Mouse (Mus musculus): ENCODE data around the gene Olfr71. TPM values are rescaled to one million over a fixed set of nuclear protein-coding genes. Genes with fewer than 3 reads are reported as not detected.

The Olfr71 gene
- total and polyA plus RNA-seq, 2 experiments: not detected

DNA sequence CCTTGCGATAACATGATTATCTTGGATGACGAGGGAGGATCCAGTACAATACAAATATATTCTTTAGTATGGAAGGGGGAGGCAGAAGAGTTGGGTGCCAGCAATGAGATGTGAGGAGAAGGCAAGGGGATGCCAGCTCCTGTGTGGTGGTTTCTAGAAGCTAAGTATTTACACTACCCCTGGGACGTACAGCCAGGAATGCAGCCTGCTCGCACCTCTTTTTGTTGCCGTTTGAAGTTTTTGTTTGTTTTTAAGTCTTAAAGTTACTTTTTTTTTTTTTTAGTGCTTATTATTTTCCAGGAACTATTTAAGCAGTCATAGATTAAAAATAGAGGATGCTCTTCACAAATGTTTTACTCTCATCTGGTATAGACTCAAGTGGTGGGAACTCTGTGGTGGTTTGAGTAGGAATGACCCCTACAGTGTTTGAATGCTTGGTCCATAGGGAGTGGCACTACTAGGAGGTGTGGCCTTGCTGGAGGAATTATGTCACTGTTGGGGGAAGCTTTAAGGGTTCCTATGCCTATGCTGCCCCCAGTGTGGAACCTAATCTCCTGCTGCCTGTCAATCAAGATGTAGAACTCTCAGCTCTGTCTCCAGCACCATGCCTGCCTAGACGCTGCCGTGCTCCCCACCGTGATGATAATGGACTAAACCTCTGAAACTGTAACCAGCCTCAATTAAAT is 29.1 kb upstream of the Olfr71 start:
- no peak overlapping the region for H3K4me3 ChIP-seq (ENCODE audit: insufficient read depth, low read depth, low read length)
- no peaks in the 10 kb centered on the region for H3K4me1 ChIP-seq (ENCODE audit: control insufficient read depth, insufficient read depth, low read length)
- no peak overlapping the region for H3K9ac ChIP-seq (ENCODE audit: low read depth, low read length)
- no peaks in the 10 kb centered on the region for H3K27me3 ChIP-seq (ENCODE audit: control insufficient read depth, insufficient read depth, low read length)
- WGBS: 64% methylated on average over 8 of the region's 8 CpGs
- TF ChIP-seq CTCF (IDR thresholded peaks at IDR 0.05; ENCODE audit: low read depth, low read length) (no peak), POLR2A (IDR thresholded peaks at IDR 0.05; ENCODE audit: extremely low read depth, insufficient read depth, low read length) (no peak)
- H3K27ac ChIP-seq (replicated peaks; ENCODE audit: insufficient read depth, low read depth, low read length): no peak overlapping the region
- no peak for DNase-seq (ENCODE audit: extremely low read depth, low read depth, low spot score)
- H3K79me2 ChIP-seq (ENCODE audit: control insufficient read depth, insufficient read depth, low read length): no peaks in the 10 kb centered on the region
- no peaks in the 10 kb centered on the region for H3K36me3 ChIP-seq (ENCODE audit: control insufficient read depth, insufficient read depth, low read length)

DNA sequence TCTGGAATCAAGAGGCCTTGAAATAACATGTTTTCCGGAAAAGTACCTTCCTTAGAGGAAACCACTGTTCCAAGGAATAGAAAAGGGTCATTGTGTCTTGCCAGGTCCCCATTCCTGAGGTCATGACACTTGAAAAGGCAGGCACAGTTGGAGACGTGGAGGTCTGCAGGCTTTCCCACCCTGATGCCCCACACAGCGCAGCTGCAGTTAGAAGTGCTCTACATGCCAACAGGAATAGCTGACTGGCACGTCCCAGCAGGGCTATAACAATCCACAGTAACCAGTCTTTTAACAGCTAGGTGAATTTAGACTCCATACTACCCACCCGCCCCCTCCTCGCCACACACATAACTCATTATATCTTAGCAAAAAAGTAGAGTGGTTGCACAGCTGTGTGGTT is 27.1 kb upstream of the Olfr71 start:
- Histone ChIP-seq H3K27ac (replicated peaks; ENCODE audit: insufficient read depth, low read depth, low read length) (no peak overlapping the region), H3K27me3 (ENCODE audit: control insufficient read depth, insufficient read depth, low read length) (no peaks in the 10 kb centered on the region), H3K36me3 (ENCODE audit: control insufficient read depth, insufficient read depth, low read length) (no peaks in the 10 kb centered on the region), H3K9ac (ENCODE audit: low read depth, low read length) (no peak overlapping the region), H3K4me3 (ENCODE audit: insufficient read depth, low read depth, low read length) (no peak overlapping the region), H3K4me1 (ENCODE audit: control insufficient read depth, insufficient read depth, low read length) (no peaks in the 10 kb centered on the region), H3K79me2 (ENCODE audit: control insufficient read depth, insufficient read depth, low read length) (no peaks in the 10 kb centered on the region)
- no peak for TF ChIP-seq POLR2A (IDR thresholded peaks at IDR 0.05; ENCODE audit: extremely low read depth, insufficient read depth, low read length)
- TF ChIP-seq CTCF (IDR thresholded peaks at IDR 0.05; ENCODE audit: low read depth, low read length): no peak
- no peak for DNase-seq (ENCODE audit: extremely low read depth, low read depth, low spot score)
- 79% methylated on average over 6 of the region's 6 CpGs for WGBS

DNA sequence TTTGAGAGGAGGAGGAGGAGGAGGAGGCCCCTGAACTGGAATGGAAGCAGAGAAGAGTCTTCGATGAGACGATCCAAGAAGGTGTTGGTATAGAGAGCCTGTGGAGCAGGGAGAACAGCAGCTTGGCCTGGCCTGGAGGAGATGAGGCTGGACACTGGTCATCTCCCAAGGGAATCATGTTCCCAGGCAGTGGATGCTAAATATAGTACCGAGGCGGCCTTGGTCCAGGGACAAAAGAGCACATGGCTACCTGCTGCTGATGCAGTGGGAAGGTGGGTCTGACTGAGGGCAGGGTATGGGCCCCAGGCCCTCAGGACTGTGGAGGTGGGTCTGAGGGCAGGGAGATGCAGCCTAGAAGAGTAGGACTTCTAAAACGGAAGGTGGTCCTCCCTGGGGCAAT is 23.1 kb upstream of the Olfr71 start:
- no peak for DNase-seq (ENCODE audit: extremely low read depth, low read depth, low spot score)
- Histone ChIP-seq H3K27ac (replicated peaks; ENCODE audit: insufficient read depth, low read depth, low read length) (no peak overlapping the region), H3K36me3 (ENCODE audit: control insufficient read depth, insufficient read depth, low read length) (no peaks in the 10 kb centered on the region), H3K27me3 (ENCODE audit: control insufficient read depth, insufficient read depth, low read length) (no peaks in the 10 kb centered on the region), H3K4me3 (ENCODE audit: insufficient read depth, low read depth, low read length) (no peak overlapping the region), H3K9ac (ENCODE audit: low read depth, low read length) (no peak overlapping the region), H3K4me1 (ENCODE audit: control insufficient read depth, insufficient read depth, low read length) (no peaks in the 10 kb centered on the region), H3K79me2 (ENCODE audit: control insufficient read depth, insufficient read depth, low read length) (no peaks in the 10 kb centered on the region)
- 77% methylated on average over 5 of the region's 5 CpGs for WGBS
- TF ChIP-seq CTCF (IDR thresholded peaks at IDR 0.05; ENCODE audit: low read depth, low read length) (no peak), POLR2A (IDR thresholded peaks at IDR 0.05; ENCODE audit: extremely low read depth, insufficient read depth, low read length) (no peak)

DNA sequence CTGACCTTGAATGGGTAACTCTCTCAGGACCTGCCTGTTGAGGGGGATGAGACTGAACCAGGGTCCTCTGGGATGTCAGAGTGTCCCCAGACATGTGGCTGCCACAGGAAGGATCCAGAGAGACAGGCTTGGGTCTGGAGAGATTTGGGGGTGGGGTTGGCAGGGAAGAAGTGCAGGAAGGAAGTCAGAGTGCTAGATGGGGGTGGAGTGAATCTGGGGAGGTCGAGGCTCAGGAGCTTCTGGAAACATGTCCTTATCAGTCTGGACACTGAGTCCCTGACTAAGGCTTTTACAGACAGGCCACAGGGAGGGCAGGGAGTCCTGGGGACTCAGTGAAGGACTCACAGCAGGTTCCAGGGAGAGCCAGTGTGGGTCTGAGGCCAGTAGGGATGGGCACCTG is 22.1 kb upstream of the Olfr71 start:
- H3K36me3 ChIP-seq (ENCODE audit: control insufficient read depth, insufficient read depth, low read length): no peaks in the 10 kb centered on the region
- H3K27ac ChIP-seq (replicated peaks; ENCODE audit: insufficient read depth, low read depth, low read length): no peak overlapping the region
- TF ChIP-seq CTCF (IDR thresholded peaks at IDR 0.05; ENCODE audit: low read depth, low read length) (no peak), POLR2A (IDR thresholded peaks at IDR 0.05; ENCODE audit: extremely low read depth, insufficient read depth, low read length) (no peak)
- H3K27me3 ChIP-seq (ENCODE audit: control insufficient read depth, insufficient read depth, low read length): no peaks in the 10 kb centered on the region
- H3K4me1 ChIP-seq (ENCODE audit: control insufficient read depth, insufficient read depth, low read length): no peaks in the 10 kb centered on the region
- WGBS: 18% methylated on average over 1 of the region's 1 CpGs
- no peak overlapping the region for H3K9ac ChIP-seq (ENCODE audit: low read depth, low read length)
- no peak for DNase-seq (ENCODE audit: extremely low read depth, low read depth, low spot score)
- no peak overlapping the region for H3K4me3 ChIP-seq (ENCODE audit: insufficient read depth, low read depth, low read length)
- no peaks in the 10 kb centered on the region for H3K79me2 ChIP-seq (ENCODE audit: control insufficient read depth, insufficient read depth, low read length)

DNA sequence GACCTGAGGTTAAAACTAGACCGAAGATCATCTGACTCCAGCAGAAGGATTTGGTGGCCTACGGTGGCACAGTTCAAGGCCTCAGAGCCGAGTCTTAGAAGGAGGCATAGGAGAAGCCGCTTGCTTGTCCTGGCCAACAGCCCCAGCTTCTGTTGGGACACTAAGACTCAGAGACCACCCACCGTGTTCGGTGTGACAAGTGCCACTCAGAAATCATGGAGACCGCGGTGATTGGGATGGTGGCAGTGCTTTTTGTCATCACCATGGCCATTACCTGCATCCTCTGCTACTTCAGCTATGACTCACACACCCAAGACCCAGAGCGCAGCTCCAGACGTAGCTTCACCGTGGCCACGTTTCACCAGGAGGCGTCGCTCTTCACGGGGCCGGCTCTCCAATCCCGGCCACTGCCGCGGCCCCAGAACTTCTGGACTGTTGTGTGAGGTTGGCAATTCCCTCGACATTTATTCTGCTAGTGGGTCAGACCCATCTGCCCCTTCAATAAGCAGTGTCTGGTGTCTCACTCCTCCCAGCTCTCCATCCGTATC is 20.8 kb upstream of the Olfr71 start:
- Histone ChIP-seq H3K79me2 (ENCODE audit: control insufficient read depth, insufficient read depth, low read length) (no peaks in the 10 kb centered on the region), H3K27ac (replicated peaks; ENCODE audit: insufficient read depth, low read depth, low read length) (peak overlapping the region; percentile 7), H3K4me1 (ENCODE audit: control insufficient read depth, insufficient read depth, low read length) (no peaks in the 10 kb centered on the region), H3K36me3 (ENCODE audit: control insufficient read depth, insufficient read depth, low read length) (no peaks in the 10 kb centered on the region), H3K4me3 (ENCODE audit: insufficient read depth, low read depth, low read length) (no peak overlapping the region), H3K27me3 (ENCODE audit: control insufficient read depth, insufficient read depth, low read length) (no peaks in the 10 kb centered on the region), H3K9ac (ENCODE audit: low read depth, low read length) (no peak overlapping the region)
- DNase-seq (ENCODE audit: extremely low read depth, low read depth, low spot score): no peak
- TF ChIP-seq CTCF (IDR thresholded peaks at IDR 0.05; ENCODE audit: low read depth, low read length) (no peak), POLR2A (IDR thresholded peaks at IDR 0.05; ENCODE audit: extremely low read depth, insufficient read depth, low read length) (no peak)
- WGBS: 67% methylated on average over 21 of the region's 21 CpGs

Data from liver, adult 2 months (tissue).